Mouse (Mus musculus): ENCODE measurements around the gene Drd4.

The Drd4 gene

GRCm38 (mm10) chr7:141335044-141335579 is 43.3 kb downstream of the Drd4 start:
- DNase-seq (ENCODE audit: low spot score): no peak

DNA sequence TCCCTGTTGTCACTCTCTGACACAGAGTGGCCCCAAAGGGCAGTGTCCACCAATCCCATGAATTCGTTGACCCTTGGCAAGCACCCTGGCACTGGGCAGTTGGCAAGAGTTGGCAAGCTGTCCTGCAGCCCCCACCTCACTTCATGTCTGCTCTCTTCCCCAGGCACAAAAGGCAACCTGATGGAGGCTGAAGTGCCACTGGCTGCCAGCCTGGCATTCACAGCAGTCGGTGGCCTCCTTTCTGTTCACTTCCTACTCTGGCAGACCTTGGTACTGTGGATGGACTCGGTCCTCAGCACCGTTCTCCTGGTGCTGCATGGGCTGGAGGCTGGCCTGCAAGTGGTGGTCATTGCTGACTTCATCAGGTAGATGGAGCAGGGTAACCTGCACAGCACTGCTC is 43.9 kb downstream of the Drd4 start:
- DNase-seq (ENCODE audit: low spot score): no peak

DNA sequence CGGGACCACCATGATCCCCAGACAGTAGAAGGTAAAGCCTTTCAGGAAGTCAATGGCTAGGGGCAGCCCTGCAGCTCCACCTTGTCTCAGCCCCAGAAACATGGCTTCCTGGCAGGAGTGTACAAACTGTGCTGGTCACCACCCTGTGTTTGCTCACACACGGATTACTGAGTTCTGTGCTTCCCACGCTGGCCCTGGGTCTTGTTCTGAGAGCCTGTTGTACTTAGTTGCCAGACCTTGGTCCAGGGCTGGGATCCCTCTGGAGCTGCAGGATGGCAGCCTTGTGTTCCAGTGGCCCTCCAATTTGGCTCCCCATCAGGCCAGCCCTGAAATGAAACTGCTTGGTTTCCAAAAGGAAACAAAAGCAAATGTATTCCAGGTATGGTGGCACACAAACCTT is 44.5 kb downstream of the Drd4 start:
- DNase-seq (ENCODE audit: low spot score): no peak

DNA sequence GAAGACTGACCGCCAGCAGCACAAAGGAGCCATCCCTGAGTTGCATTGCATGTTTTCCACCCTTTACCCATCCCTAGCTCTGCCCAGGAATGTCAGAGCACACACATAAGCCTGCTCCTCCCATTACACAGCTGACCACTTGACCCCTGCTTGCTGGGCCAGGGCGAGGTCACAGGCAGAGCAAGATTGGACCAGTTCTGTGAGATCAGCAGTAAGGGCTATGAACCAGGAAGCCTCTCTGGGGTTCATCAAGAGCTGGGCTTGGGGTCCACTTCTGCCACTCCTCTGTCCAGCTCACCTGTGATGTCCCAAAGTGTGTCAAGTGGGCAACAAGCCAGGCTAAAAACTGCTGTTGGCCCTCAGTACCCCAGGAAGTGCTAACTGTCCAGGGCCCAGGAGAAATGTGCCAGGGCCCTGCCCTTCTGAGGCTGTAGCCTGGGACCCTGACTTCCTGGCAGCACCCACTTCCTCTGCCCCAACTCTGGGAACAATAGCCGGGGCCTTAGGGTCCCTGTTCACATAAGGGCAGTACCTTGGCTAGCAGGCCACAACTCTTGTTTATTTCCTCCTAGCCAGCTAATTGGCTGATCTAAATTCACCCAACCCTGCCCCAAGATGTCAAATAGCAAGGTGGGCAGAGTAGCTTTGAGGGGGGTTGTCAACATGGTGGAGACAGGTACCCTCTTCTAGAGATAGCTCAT is 46.1 kb downstream of the Drd4 start:
- DNase-seq (ENCODE audit: low spot score): no peak

DNA sequence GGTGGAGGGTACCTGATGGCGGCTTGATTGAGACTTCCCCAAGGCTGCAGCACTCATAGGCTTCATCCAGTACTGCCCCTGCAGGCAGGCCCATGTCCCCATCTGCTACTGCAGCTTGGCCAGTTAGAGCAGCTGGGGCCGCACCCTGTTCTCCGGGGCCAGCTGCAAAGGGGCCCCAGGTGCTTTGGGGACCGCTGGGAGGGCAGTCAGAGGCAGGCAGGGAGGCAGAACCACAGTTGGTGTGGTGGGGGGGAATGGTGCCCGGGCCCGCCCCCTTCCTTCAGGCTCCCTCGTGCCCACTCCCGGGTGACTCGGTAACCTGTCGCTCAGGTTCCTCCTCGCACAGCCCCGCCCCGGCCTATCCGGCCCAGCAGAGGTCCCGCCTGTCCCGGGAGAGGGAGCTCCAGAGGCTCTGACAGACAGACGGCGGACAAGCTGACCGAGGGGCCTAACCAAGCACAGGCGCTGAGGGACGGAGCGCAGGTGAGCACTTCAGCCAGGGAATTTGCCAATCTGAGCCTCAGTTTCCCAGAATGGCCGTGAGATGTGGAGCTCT is 46.8 kb downstream of the Drd4 start, which contains the start of gene Eps8l2:
Gene Eps8l2, plus strand, starts transcription at position 305 of the 556 bp plus-strand sequence.
- no peak for DNase-seq (ENCODE audit: low spot score)

DNA sequence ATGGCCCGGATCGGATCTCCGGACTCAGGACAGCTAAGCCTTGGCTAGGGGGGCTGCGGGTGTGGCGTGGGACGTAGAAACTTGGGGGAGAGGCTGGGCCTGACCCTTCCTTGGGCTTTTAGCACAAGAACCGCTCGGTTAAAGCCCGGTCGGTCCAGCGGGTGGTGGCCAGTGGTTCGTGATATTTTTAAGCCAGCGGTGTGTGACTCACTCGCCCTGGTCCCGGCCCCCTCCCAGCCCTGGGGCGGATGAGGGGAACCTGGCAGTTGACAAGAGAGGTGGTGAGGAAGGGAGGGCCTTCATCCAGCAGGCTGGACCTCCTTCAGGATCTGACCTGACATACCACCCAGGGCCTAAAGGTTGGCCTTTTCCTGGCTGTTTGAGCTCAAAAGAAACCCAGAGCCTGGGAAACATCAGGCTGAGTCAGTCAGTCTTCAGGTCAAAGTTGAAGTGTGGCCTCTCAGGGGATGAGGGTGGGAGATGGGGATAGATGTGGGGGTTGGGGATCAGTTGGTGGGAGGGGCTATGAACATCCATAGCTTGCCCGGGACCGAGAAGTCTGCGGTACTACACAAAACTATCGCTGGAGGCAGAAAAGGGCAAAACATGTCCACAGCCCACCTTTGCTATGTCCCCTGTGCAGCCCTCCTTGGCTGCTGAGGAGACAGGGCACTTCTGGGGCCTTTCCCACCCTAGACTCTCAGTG is 47.6 kb downstream of the Drd4 start:
- DNase-seq (ENCODE audit: low spot score): no peak

GRCm38 (mm10) chr7:141340023-141340422 is 48.2 kb downstream of the Drd4 start:
- no peak for DNase-seq (ENCODE audit: low spot score)

DNA sequence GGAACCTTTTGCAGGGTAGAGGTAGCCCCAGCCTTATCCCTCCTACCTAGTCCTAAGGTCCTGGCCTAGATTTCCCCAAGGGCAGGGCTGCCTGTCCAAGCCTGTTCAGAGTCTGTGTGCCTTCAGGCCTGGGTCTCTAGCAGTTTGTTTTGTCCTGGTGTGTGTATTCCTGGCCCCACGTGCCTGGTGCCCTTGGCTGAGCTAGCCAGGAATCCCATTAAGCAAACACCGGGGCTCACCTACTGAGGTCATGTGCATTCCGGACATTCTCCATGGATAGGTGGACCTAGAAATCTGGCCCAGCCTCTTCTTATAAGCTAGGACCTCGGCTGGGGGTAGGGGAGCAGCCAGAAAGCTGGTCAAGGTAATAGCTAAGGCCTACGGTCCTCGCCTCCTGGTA is 48.7 kb downstream of the Drd4 start:
- DNase-seq (ENCODE audit: low spot score): no peak

- no peak for DNase-seq (ENCODE audit: low spot score)
Measured at GRCm38 (mm10) chr7:141341689-141342226, 50.0 kb downstream of the Drd4 start.

GRCm38 (mm10) chr7:141343230-141343629 is 51.4 kb downstream of the Drd4 start:
- no peak for DNase-seq (ENCODE audit: low spot score)

DNA sequence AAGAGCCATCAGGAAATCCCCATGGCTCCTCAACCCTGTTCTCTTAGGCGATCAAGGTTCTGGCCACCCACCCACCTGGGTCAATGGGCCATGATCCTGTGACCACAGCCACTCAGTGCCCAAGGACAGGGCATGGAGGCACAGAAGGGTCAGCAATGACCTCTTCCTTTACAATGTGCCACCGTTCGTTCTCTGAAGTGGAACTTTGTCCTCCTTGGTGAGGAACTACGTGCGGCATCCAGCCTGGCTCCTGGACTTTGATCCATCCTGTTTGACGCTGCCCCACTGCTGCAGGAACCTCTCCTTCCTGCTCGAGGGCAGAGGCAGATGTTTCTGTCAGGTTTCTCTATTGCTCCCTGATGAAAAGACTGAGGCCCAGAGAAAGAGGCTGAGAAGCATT is 51.9 kb downstream of the Drd4 start:
- DNase-seq (ENCODE audit: low spot score): no peak

DNA sequence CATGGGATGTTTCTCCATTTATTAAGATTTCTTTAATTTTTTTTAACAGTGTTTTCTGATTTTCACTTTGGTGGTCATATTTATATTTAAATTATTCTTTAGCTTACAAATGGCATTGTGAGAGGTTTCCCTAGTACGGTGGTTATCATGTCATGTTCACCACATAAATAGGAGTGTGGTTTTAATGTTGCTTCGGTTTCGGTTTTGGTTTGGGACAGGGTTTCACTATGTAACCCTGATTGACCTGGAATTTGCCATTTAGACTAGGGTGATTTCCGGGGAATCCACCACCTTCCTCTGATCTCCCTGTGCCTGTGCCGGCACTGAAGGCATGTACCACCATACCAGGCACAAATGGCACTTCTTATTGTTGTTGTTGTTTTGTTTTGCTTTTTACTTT is 53.0 kb downstream of the Drd4 start:
- no peak for DNase-seq (ENCODE audit: low spot score)

Measured in spleen, adult 12 weeks (tissue).